Mouse (Mus musculus): Measurements from ENCODE around the gene Dis3l2. TPM values are rescaled to one million over a fixed set of nuclear protein-coding genes. Genes with fewer than 3 reads are reported as not detected.

Gene Dis3l2
- total and polyA plus RNA-seq, 3 experiments: 12.4 to 17.4 (median 16.5) TPM

DNA sequence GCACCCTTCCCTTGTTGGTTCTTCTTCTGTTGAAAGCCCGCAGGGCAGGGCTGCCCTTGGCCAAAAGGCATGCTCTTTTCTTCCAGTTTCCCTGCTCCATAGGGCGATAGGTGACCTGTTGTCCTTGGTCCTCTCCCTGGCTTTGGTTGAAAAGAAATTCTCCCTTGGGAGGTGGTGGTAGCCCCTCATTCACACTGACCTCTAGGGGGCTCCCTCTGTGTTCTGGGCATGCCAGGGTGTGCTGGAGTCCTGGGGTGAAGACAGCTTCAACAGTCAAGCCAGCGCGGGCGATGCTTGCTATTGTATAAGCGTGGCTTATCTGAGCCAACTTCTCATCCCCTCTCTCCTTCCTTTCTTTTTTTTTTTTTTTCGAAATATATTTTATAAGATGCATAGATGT lies 6.7 kb upstream of the Dis3l2 start:
- Histone ChIP-seq H3K9ac (ENCODE audit: insufficient read depth, low read depth) (no peak overlapping the region), H3K4me1 (ENCODE audit: control insufficient read depth in 1 of 2, insufficient read depth in 2 of 2) (0 out of 4 replicates have a peak, but pooled peaks cover 0 to 2% of the 10 kb centered on the region in 2 experiments), H3K4me3 (replicated peaks in 1 of 3; ENCODE audit: low read depth in 2 of 3, low read length in 2 of 3, poor library complexity in 1 of 3) (no peak overlapping the region), H3K27me3 (replicated peaks) (no peaks in the 10 kb centered on the region), H3K36me3 (replicated peaks in 1 of 2; ENCODE audit: control insufficient read depth in 1 of 2, insufficient read depth in 1 of 2, low read length in 1 of 2) (no peaks in the 10 kb centered on the region), H3K9me3 (replicated peaks; ENCODE audit: low read length) (no peaks in the 10 kb centered on the region), H3K79me2 (replicated peaks; ENCODE audit: control insufficient read depth, extremely low read depth, insufficient read depth, poor library complexity, severe bottlenecking) (no peaks in the 10 kb centered on the region), H3K27ac (ENCODE audit: insufficient read depth, low read depth) (no peak overlapping the region), H3K4me2 (ENCODE audit: insufficient read depth, low read depth, poor library complexity, severe bottlenecking) (no peak overlapping the region)
- TF ChIP-seq SMC3 (IDR thresholded peaks at IDR 0.05; ENCODE audit: low read depth, low read length) (peak; percentile 31), PAX5 (IDR thresholded peaks at IDR 0.05; ENCODE audit: low read length) (no peak), ZNF384 (IDR thresholded peaks at IDR 0.05; ENCODE audit: low read depth, low read length) (no peak), CHD2 (IDR thresholded peaks at IDR 0.05; ENCODE audit: low read length) (no peak), SIN3A (IDR thresholded peaks at IDR 0.05; ENCODE audit: low read length) (no peak), RCOR1 (conservative IDR thresholded peaks at IDR 0.05; ENCODE audit: low read depth, low read length) (no peak), CTCF (conservative IDR thresholded peaks at IDR 0.05 in 1 of 2, IDR thresholded peaks at IDR 0.05 in 1 of 2; ENCODE audit: low read depth in 2 of 2, low read length in 2 of 2) (peak in 1 of 2 experiments; percentile 63; a peak in 2 of 4 replicates), RAD21 (IDR thresholded peaks at IDR 0.05; ENCODE audit: low read depth, low read length) (peak; percentile 25), JUN (IDR thresholded peaks at IDR 0.05; ENCODE audit: insufficient read depth, low read depth, low read length) (no peak), MEF2A (IDR thresholded peaks at IDR 0.05; ENCODE audit: borderline replicate concordance, low read depth, low read length) (no peak), MAX (IDR thresholded peaks at IDR 0.05; ENCODE audit: low read length) (no peak), MYC (IDR thresholded peaks at IDR 0.05; ENCODE audit: low read depth, low read length) (no peak), MXI1 (IDR thresholded peaks at IDR 0.05; ENCODE audit: low read depth, low read length) (no peak), TCF12 (IDR thresholded peaks at IDR 0.05; ENCODE audit: low read depth, low read length) (no peak), POLR2A (IDR thresholded peaks at IDR 0.05; ENCODE audit: low read depth, low read length) (no peak)
- peak; percentile 17 for DNase-seq (ENCODE audit: extremely low read depth)
- dilution Hi-C loops (cut with MboI; ENCODE audit: extremely low pct_ligation_motif_present, extremely low pct_unique_long_range_greater_than_20kb, low sequenced_read_pairs): no loop called here
- in situ Hi-C loops (cut with MboI; ENCODE audit: low pct_ligation_motif_present, low pct_unique_long_range_greater_than_20kb, low sequenced_read_pairs): no loop called here

DNA sequence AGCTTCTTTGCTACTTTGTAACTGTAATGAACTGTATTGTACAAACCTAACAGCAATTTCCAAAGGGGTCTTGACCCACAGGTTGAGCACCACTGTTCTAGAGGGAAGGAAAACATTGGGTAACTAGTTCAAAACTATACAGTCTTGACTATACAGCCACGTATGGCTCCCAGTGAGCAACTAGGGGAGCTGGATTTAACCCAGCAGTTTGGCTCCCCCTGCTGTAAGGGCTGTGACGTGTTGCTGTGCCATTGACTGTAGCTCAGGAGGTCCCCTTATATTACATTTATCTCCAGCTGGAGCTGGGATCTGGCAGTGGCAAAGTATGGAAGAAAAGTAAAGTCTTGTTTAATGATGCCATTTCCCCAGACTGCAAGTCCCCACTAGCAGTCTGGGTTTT lies 4.9 kb upstream of the Dis3l2 start:
- Histone ChIP-seq H3K9ac (ENCODE audit: insufficient read depth, low read depth) (no peak overlapping the region), H3K27me3 (replicated peaks) (no peaks in the 10 kb centered on the region), H3K4me3 (replicated peaks in 1 of 3; ENCODE audit: low read depth in 2 of 3, low read length in 2 of 3, poor library complexity in 1 of 3) (no peak overlapping the region), H3K27ac (ENCODE audit: insufficient read depth, low read depth) (no peak overlapping the region), H3K79me2 (replicated peaks; ENCODE audit: control insufficient read depth, extremely low read depth, insufficient read depth, poor library complexity, severe bottlenecking) (no peaks in the 10 kb centered on the region), H3K4me1 (ENCODE audit: control insufficient read depth in 1 of 2, insufficient read depth in 2 of 2) (peaks cover 4 to 8% of the 10 kb centered on the region in 2 experiments; a peak in 3 of 4 replicates), H3K36me3 (replicated peaks in 1 of 2; ENCODE audit: control insufficient read depth in 1 of 2, insufficient read depth in 1 of 2, low read length in 1 of 2) (no peaks in the 10 kb centered on the region), H3K9me3 (replicated peaks; ENCODE audit: low read length) (no peaks in the 10 kb centered on the region), H3K4me2 (ENCODE audit: insufficient read depth, low read depth, poor library complexity, severe bottlenecking) (no peak overlapping the region)
- peak; percentile 32 for DNase-seq (ENCODE audit: extremely low read depth)
- dilution Hi-C loops (cut with MboI; ENCODE audit: extremely low pct_ligation_motif_present, extremely low pct_unique_long_range_greater_than_20kb, low sequenced_read_pairs): no loop called here
- TF ChIP-seq BHLHE40 (IDR thresholded peaks at IDR 0.05; ENCODE audit: low read depth, low read length) (no peak), HCFC1 (IDR thresholded peaks at IDR 0.05; ENCODE audit: low read depth, low read length) (no peak), JUND (conservative IDR thresholded peaks at IDR 0.05; ENCODE audit: low read depth, low read length) (no peak), ZNF384 (IDR thresholded peaks at IDR 0.05; ENCODE audit: low read depth, low read length) (no peak), ZMIZ1 (IDR thresholded peaks at IDR 0.05; ENCODE audit: low read depth, low read length) (no peak), USF2 (conservative IDR thresholded peaks at IDR 0.05; ENCODE audit: low read depth, low read length) (no peak), TCF12 (IDR thresholded peaks at IDR 0.05; ENCODE audit: low read depth, low read length) (no peak), MAX (IDR thresholded peaks at IDR 0.05; ENCODE audit: low read length) (no peak), EP300 (IDR thresholded peaks at IDR 0.05; ENCODE audit: low read length) (no peak), RAD21 (IDR thresholded peaks at IDR 0.05; ENCODE audit: low read depth, low read length) (peak; percentile 57), PAX5 (IDR thresholded peaks at IDR 0.05; ENCODE audit: low read length) (no peak), E2F4 (IDR thresholded peaks at IDR 0.05; ENCODE audit: insufficient replicate concordance, low read depth, low read length) (no peak), CTCF (conservative IDR thresholded peaks at IDR 0.05 in 1 of 2, IDR thresholded peaks at IDR 0.05 in 1 of 2; ENCODE audit: low read depth in 2 of 2, low read length in 2 of 2) (peak in 1 of 2 experiments; percentile 70; a peak in 2 of 4 replicates), UBTF (IDR thresholded peaks at IDR 0.05; ENCODE audit: low read depth, low read length) (no peak), SMC3 (IDR thresholded peaks at IDR 0.05; ENCODE audit: low read depth, low read length) (peak; percentile 59)
- in situ Hi-C loops (cut with MboI; ENCODE audit: low pct_ligation_motif_present, low pct_unique_long_range_greater_than_20kb, low sequenced_read_pairs): no loop called here

Data from CH12.LX (cell line).